Mouse (Mus musculus): ENCODE data around the gene Aco2. TPM values are rescaled to one million over a fixed set of nuclear protein-coding genes. Genes with fewer than 3 reads are reported as not detected.
A peak's percentile ranks its signal among the peaks of the same experiment; 100 is the strongest.

The Aco2 gene
- total and polyA plus RNA-seq, 2 experiments from 2014 or later, result 257 to 412 TPM

GRCm38 (mm10) chr15:81917201-81917600 lies 45.1 kb downstream of the Aco2 start:
- WGBS, result 93% methylated on average over 12 of the region's 12 CpGs
- Histone ChIP-seq H3K27ac (ENCODE audit: low read depth, low read length) (no peak overlapping the region), H3K36me3 (ENCODE audit: insufficient read depth, low read length) (peaks cover 47% of the 10 kb centered on the region), H3K4me1 (ENCODE audit: insufficient read depth, low read length) (no peaks in the 10 kb centered on the region), H3K9me3 (ENCODE audit: low read length) (no peaks in the 10 kb centered on the region), H3K9ac (replicated peaks; ENCODE audit: low read length, poor library complexity, severe bottlenecking) (no peak overlapping the region), H3K4me3 (ENCODE audit: low read depth, low read length) (no peak overlapping the region), H3K4me2 (ENCODE audit: low read depth, low read length, poor library complexity, severe bottlenecking) (no peak overlapping the region), H3K27me3 (ENCODE audit: insufficient read depth, low read length) (no peaks in the 10 kb centered on the region)
- no peak for ATAC-seq (ENCODE audit: low FRiP score)
- TF ChIP-seq CTCF (IDR thresholded peaks at IDR 0.05), result no peak
- DNase-seq (ENCODE audit: low spot score), result no peak

GRCm38 (mm10) chr15:81917621-81918463 lies 45.7 kb downstream of the Aco2 start:
- Histone ChIP-seq H3K27me3 (ENCODE audit: insufficient read depth, low read length) (no peaks in the 10 kb centered on the region), H3K4me2 (ENCODE audit: low read depth, low read length, poor library complexity, severe bottlenecking) (no peak overlapping the region), H3K9me3 (ENCODE audit: low read length) (no peaks in the 10 kb centered on the region), H3K4me1 (ENCODE audit: insufficient read depth, low read length) (no peaks in the 10 kb centered on the region), H3K4me3 (ENCODE audit: low read depth, low read length) (no peak overlapping the region), H3K36me3 (ENCODE audit: insufficient read depth, low read length) (peaks cover 41% of the 10 kb centered on the region), H3K9ac (replicated peaks; ENCODE audit: low read length, poor library complexity, severe bottlenecking) (no peak overlapping the region), H3K27ac (ENCODE audit: low read depth, low read length) (no peak overlapping the region)
- peak; percentile 53 for DNase-seq (ENCODE audit: low spot score)
- peak; percentile 75 for TF ChIP-seq CTCF (IDR thresholded peaks at IDR 0.05)
- ATAC-seq (ENCODE audit: low FRiP score), result no peak
- WGBS, result 65% methylated on average over 6 of the region's 6 CpGs

- no peaks in the 10 kb centered on the region for H3K9me3 ChIP-seq (ENCODE audit: low read length)
- H3K4me3 ChIP-seq (ENCODE audit: low read depth, low read length), result no peak overlapping the region
- WGBS, result 87% methylated on average over 5 of the region's 5 CpGs
- no peak for TF ChIP-seq CTCF (IDR thresholded peaks at IDR 0.05)
- H3K4me1 ChIP-seq (ENCODE audit: insufficient read depth, low read length), result no peaks in the 10 kb centered on the region; the same call in 1 of the 2 replicates
- peaks cover 33% of the 10 kb centered on the region for H3K36me3 ChIP-seq (ENCODE audit: insufficient read depth, low read length)
- no peak overlapping the region for H3K4me2 ChIP-seq (ENCODE audit: low read depth, low read length, poor library complexity, severe bottlenecking)
- H3K27ac ChIP-seq (ENCODE audit: low read depth, low read length), result no peak overlapping the region
- H3K27me3 ChIP-seq (ENCODE audit: insufficient read depth, low read length), result no peaks in the 10 kb centered on the region
- no peak overlapping the region for H3K9ac ChIP-seq (replicated peaks; ENCODE audit: low read length, poor library complexity, severe bottlenecking)
- ATAC-seq (ENCODE audit: low FRiP score) (no peak), DNase-seq (ENCODE audit: low spot score) (no peak)
Measured at GRCm38 (mm10) chr15:81919062-81919461, 47.0 kb downstream of the Aco2 start.

GRCm38 (mm10) chr15:81920546-81921217 lies 48.6 kb downstream of the Aco2 start:
- H3K9me3 ChIP-seq (ENCODE audit: low read length), result no peaks in the 10 kb centered on the region
- H3K9ac ChIP-seq (replicated peaks; ENCODE audit: low read length, poor library complexity, severe bottlenecking), result no peak overlapping the region
- no peak overlapping the region for H3K4me2 ChIP-seq (ENCODE audit: low read depth, low read length, poor library complexity, severe bottlenecking)
- H3K4me3 ChIP-seq (ENCODE audit: low read depth, low read length), result no peak overlapping the region
- DNase-seq (ENCODE audit: low spot score), result peak; percentile 74
- H3K27ac ChIP-seq (ENCODE audit: low read depth, low read length), result peak overlapping the region; percentile 47
- peaks cover 21% of the 10 kb centered on the region for H3K36me3 ChIP-seq (ENCODE audit: insufficient read depth, low read length)
- no peaks in the 10 kb centered on the region for H3K27me3 ChIP-seq (ENCODE audit: insufficient read depth, low read length)
- TF ChIP-seq CTCF (IDR thresholded peaks at IDR 0.05), result no peak
- H3K4me1 ChIP-seq (ENCODE audit: insufficient read depth, low read length), result peaks cover 11% of the 10 kb centered on the region
- peak; percentile 42; the same call in 1 of the 2 replicates for ATAC-seq (ENCODE audit: low FRiP score)
- 80% methylated on average over 10 of the region's 10 CpGs for WGBS

GRCm38 (mm10) chr15:81921255-81921654 lies 49.1 kb downstream of the Aco2 start:
- TF ChIP-seq CTCF (IDR thresholded peaks at IDR 0.05), result no peak
- Histone ChIP-seq H3K9me3 (ENCODE audit: low read length) (no peaks in the 10 kb centered on the region), H3K4me2 (ENCODE audit: low read depth, low read length, poor library complexity, severe bottlenecking) (no peak overlapping the region), H3K9ac (replicated peaks; ENCODE audit: low read length, poor library complexity, severe bottlenecking) (no peak overlapping the region), H3K27me3 (ENCODE audit: insufficient read depth, low read length) (no peaks in the 10 kb centered on the region), H3K27ac (ENCODE audit: low read depth, low read length) (peak overlapping the region; percentile 47), H3K36me3 (ENCODE audit: insufficient read depth, low read length) (peaks cover 15% of the 10 kb centered on the region), H3K4me1 (ENCODE audit: insufficient read depth, low read length) (peaks cover 11% of the 10 kb centered on the region), H3K4me3 (ENCODE audit: low read depth, low read length) (no peak overlapping the region)
- DNase-seq (ENCODE audit: low spot score), result peak; percentile 34
- WGBS, result 64% methylated on average over 5 of the region's 5 CpGs
- ATAC-seq (ENCODE audit: low FRiP score), result no peak

- no peaks in the 10 kb centered on the region for H3K27me3 ChIP-seq (ENCODE audit: insufficient read depth, low read length)
- H3K4me1 ChIP-seq (ENCODE audit: insufficient read depth, low read length), result peaks cover 11% of the 10 kb centered on the region
- no peaks in the 10 kb centered on the region for H3K9me3 ChIP-seq (ENCODE audit: low read length)
- H3K9ac ChIP-seq (replicated peaks; ENCODE audit: low read length, poor library complexity, severe bottlenecking), result peak overlapping the region; percentile 72
- WGBS, result 83% methylated on average over 11 of the region's 11 CpGs
- peak overlapping the region; percentile 89 for H3K4me2 ChIP-seq (ENCODE audit: low read depth, low read length, poor library complexity, severe bottlenecking)
- no peak for DNase-seq (ENCODE audit: low spot score)
- no peak for ATAC-seq (ENCODE audit: low FRiP score)
- no peak for TF ChIP-seq CTCF (IDR thresholded peaks at IDR 0.05)
- peak overlapping the region; percentile 70 for H3K4me3 ChIP-seq (ENCODE audit: low read depth, low read length)
- H3K27ac ChIP-seq (ENCODE audit: low read depth, low read length), result peak overlapping the region; percentile 80; the same call in 1 of the 2 replicates
- 0 out of 2 replicates have a peak, but pooled peaks cover 4% of the 10 kb centered on the region for H3K36me3 ChIP-seq (ENCODE audit: insufficient read depth, low read length)
Measured at GRCm38 (mm10) chr15:81924933-81925332, 52.8 kb downstream of the Aco2 start.
